Mouse (Mus musculus): ENCODE measurements around the gene Trmt10b. TPM values are rescaled to one million over a fixed set of nuclear protein-coding genes. Genes with fewer than 3 reads are reported as not detected.
A peak's percentile ranks its signal among the peaks of the same experiment; 100 is the strongest.

Gene Trmt10b
- polyA plus RNA-seq (2015; fragmentation: Nextera tagmentation; extraction: Ambion mirVana), result 22.8 and 23.5 TPM in 2 replicates

DNA sequence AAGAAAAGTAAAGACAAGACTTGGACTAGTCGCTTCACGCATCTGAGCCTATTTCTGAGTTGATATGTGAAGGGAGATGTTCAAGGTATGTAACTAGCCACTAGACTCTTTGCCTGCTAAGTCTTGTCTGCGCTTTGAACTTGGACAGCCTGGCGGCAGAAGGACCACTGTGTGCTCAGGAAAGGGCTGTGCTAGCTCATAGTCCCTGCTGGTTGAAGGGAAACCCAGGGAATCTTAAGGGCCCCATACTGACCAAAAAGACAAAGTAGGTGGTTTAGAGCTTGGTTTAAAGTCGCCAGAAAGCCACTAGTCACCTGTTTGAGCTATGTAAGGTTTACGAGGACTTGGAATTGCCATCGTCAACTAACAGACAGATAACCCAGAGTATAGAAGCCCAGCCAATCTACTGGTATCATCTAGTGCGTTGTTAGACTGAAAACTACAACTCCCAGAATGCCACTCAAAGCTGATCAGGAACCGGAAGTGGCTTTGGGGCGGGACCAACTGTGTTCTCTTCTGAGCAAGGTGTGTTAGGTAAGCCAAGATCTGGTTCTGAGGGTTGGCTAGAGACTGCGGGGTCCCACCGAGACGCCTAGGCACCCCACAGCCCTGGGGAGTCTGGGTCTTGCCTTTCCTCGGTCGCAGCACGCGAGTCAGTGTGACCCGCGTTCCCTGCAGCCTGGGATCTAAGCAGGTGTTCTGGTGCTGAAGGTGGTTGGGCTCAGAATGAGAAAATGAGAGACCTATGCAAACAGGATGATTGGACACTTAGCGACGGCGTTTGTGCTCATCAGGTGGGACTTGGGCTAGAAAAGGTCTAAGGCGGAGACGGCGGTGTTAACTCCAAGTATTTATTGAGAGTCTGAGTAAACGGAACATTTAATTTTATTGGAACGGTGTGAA lies at the start of gene Trmt10b:
Trmt10b (plus strand) TSS at position 466 of the 903 bp plus-strand sequence.
- Histone ChIP-seq H3K9me3 (replicated peaks) (no peaks in the 10 kb centered on the region), H3K4me1 (peaks cover 13% of the 10 kb centered on the region), H3K36me3 (peaks cover 22% of the 10 kb centered on the region), H3K4me3 (replicated peaks) (peak within 1 kb of the TSS; percentile 75), H3K27ac (replicated peaks) (peak within 1 kb of the TSS; percentile 58), H3K4me2 (peak within 1 kb of the TSS; percentile 75), H3K27me3 (replicated peaks) (no peaks in the 10 kb centered on the region), H3K9ac (replicated peaks) (peak within 1 kb of the TSS; percentile 79)
- WGBS, result 19% methylated on average over 27 of the region's 27 CpGs
- peak; percentile 92 for ATAC-seq (ENCODE audit: low FRiP score)

DNA sequence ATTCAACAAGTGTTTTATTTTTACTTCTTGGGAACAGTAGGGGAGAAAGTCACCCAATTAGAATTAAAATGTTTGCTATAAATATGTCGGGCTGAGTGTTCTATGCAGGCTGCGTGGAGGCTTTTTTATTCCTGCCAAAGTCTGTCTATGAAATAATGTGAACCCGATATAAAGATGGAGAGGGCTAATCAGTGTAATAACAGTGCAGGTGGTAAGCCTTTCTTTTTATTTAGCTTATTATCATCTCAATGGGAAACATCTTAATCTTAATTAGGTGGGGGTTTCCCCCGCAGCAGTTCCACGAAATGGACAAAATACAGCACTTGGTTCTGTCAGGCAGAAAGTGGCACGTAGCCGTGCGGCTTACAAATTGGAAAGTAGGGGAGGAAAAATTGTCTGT lies 45.7 kb upstream of the Trmt10b start:
- 40% methylated on average over 8 of the region's 8 CpGs for WGBS
- Histone ChIP-seq H3K9ac (replicated peaks) (no peak overlapping the region), H3K4me3 (replicated peaks) (no peak overlapping the region), H3K36me3 (no peaks in the 10 kb centered on the region), H3K4me1 (peaks cover 12% of the 10 kb centered on the region), H3K4me2 (no peak overlapping the region), H3K9me3 (replicated peaks) (no peaks in the 10 kb centered on the region), H3K27me3 (replicated peaks) (no peaks in the 10 kb centered on the region), H3K27ac (replicated peaks) (no peak overlapping the region)
- no peak for ATAC-seq (ENCODE audit: low FRiP score)

DNA sequence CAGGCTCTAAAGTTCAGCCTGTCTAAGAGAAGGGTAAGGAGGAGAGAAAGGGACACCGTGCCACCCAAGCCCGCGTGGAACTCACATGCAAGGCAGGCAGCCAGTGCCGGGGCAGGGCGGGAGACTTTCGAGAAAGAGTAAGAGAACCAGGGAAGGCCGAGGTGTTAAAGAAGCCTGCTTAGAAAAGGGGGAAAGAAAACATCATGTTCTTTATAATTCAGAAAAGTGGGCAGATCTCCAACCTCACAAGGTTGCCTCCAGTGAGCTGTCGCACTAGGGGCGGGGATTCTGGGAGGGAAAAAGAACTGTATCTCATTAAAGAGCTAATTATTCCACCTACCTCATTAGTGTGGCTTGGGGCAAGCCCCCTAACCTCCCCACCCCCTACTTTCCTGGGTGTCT lies 44.1 kb upstream of the Trmt10b start:
- Histone ChIP-seq H3K9ac (replicated peaks) (no peak overlapping the region), H3K4me1 (peaks cover 12% of the 10 kb centered on the region), H3K27me3 (replicated peaks) (no peaks in the 10 kb centered on the region; the same call in 1 of the 2 replicates), H3K4me2 (no peak overlapping the region), H3K27ac (replicated peaks) (no peak overlapping the region), H3K4me3 (replicated peaks) (no peak overlapping the region), H3K9me3 (replicated peaks) (no peaks in the 10 kb centered on the region), H3K36me3 (no peaks in the 10 kb centered on the region)
- WGBS, result 23% methylated on average over 9 of the region's 9 CpGs
- ATAC-seq (ENCODE audit: low FRiP score), result no peak

DNA sequence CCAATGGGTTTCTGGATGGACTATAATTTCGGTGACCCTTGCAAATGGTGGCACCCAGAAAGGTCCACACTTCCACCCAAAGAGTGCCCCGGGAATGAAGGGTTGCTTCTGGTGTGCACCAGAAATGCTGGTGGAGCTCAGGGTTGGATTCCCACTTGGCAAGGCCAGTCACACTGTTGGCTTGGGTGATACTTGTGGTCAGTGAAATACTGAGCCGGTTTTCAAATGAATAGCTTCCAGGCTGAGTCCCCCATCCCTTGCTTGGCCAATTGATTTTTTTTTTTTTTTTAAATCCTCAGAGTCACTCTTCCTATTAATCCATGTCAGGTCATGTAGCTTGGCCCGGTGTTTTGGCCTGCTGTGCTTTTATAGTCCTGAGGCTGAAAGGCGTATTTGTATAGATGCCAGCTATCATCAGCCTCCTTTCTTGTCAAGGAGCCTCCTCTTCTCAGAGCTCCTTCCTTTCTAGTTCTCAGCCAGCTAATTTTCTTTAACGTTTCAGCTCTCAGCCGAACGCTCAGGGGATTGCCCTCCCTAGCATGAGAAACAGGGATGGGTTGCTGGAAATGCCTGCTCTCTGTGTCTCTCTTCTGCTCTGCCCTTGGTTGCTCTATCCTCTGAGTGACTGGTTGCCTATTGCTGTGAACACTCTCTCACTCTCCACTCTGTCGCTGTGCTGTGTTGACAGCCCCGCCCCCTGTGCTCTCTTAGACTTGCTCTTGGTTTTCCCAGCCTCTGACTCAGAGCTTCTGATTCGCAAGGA lies 42.9 kb upstream of the Trmt10b start:
- 36% methylated on average over 11 of the region's 11 CpGs for WGBS
- peak; percentile 82; the same call in 1 of the 2 replicates for ATAC-seq (ENCODE audit: low FRiP score)
- H3K27ac ChIP-seq (replicated peaks), result peak overlapping the region; percentile 14
- peaks cover 12% of the 10 kb centered on the region for H3K4me1 ChIP-seq
- no peaks in the 10 kb centered on the region for H3K9me3 ChIP-seq (replicated peaks)
- no peaks in the 10 kb centered on the region; the same call in 1 of the 2 replicates for H3K27me3 ChIP-seq (replicated peaks)
- H3K4me2 ChIP-seq, result no peak overlapping the region
- H3K36me3 ChIP-seq, result no peaks in the 10 kb centered on the region
- H3K9ac ChIP-seq (replicated peaks), result no peak overlapping the region
- no peak overlapping the region for H3K4me3 ChIP-seq (replicated peaks)

DNA sequence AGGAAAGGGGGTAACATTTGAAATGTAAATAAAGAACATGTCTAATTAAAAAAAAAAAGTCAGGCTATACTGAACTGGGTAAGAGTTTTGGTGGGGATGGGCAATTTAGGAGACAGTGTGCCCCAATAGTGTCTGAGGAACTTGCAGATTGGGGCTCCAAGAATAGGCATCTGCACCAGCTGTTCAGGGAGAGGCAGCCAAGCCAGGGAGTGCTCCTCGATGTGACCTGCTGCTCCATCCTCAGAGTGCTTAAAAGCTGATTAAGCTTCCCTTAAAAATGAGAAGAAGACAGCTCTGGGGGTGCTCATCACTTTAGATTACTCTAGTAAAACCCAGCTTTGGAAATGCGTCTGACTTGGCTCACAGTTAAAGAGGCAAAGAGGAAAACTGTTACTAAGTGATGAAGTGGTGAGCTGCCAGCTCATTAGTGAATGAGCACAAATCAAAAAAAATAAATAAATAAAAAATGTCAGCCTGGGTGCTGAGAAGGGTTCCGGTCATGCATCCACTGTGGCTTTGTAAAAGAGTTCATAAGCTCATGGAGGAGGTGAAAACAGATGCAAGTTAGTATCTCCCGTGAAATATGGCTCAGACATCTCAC lies 37.6 kb upstream of the Trmt10b start:
- ATAC-seq (ENCODE audit: low FRiP score), result no peak
- 62% methylated on average over 4 of the region's 4 CpGs for WGBS
- no peak overlapping the region for H3K9ac ChIP-seq (replicated peaks)

DNA sequence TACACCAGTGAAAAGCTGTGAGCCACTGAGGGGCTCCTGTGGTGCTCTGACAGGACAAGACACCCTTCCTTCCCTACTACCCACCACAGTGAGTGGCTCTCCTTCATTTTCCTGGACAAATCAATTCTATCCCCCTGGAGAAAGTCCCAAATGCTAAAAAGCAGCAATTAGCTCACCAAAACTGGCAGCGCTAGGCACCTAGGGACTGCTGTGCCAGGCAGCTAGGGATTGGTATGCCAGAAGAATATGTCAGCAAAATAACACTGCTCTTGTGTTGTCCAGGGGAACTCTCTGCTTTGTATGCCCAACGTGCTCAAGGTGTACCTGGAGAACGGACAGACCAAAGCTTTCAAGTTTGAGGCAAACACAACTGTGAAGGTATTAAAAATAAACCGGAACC lies 35.4 kb upstream of the Trmt10b start:
- H3K4me2 ChIP-seq, result no peak overlapping the region
- no peak overlapping the region for H3K4me3 ChIP-seq (replicated peaks)
- no peak overlapping the region for H3K9ac ChIP-seq (replicated peaks)
- no peaks in the 10 kb centered on the region for H3K9me3 ChIP-seq (replicated peaks)
- no peak overlapping the region for H3K27ac ChIP-seq (replicated peaks)
- no peaks in the 10 kb centered on the region for H3K36me3 ChIP-seq
- 88% methylated on average over 4 of the region's 4 CpGs for WGBS
- H3K27me3 ChIP-seq (replicated peaks), result no peaks in the 10 kb centered on the region; the same call in 1 of the 2 replicates
- H3K4me1 ChIP-seq, result peaks cover 7% of the 10 kb centered on the region; the same call in 1 of the 2 replicates
- no peak for ATAC-seq (ENCODE audit: low FRiP score)

More for the DNA sequence above, 37.6 kb upstream of the Trmt10b start:
- no peak overlapping the region for H3K27ac ChIP-seq (replicated peaks)
- H3K9me3 ChIP-seq (replicated peaks), result no peaks in the 10 kb centered on the region
- H3K36me3 ChIP-seq, result no peaks in the 10 kb centered on the region
- peaks cover 12% of the 10 kb centered on the region for H3K4me1 ChIP-seq
- H3K27me3 ChIP-seq (replicated peaks), result no peaks in the 10 kb centered on the region; the same call in 1 of the 2 replicates
- no peak overlapping the region for H3K4me2 ChIP-seq
- H3K4me3 ChIP-seq (replicated peaks), result no peak overlapping the region

DNA sequence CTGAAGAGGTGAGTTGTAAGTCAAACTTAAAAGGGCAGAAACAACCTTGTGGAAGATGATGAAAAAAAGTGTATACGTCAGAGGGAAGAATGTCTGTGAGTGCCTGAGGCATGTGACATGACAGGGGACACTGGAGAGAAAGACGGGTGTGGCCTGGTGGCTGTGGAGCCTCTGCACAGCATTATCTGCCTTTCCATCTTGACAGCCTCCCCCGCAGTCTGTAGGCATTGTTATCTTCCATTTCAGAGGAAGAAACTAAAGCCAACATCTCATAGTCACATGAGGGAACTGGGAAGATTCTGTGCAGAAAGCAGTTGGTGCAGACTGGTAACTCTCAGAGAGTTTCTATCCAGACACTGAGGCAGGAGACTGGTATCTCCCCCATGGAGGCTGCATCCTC lies 29.0 kb upstream of the Trmt10b start:
- WGBS, result 78% methylated on average over 3 of the region's 3 CpGs
- ATAC-seq (ENCODE audit: low FRiP score), result no peak

DNA sequence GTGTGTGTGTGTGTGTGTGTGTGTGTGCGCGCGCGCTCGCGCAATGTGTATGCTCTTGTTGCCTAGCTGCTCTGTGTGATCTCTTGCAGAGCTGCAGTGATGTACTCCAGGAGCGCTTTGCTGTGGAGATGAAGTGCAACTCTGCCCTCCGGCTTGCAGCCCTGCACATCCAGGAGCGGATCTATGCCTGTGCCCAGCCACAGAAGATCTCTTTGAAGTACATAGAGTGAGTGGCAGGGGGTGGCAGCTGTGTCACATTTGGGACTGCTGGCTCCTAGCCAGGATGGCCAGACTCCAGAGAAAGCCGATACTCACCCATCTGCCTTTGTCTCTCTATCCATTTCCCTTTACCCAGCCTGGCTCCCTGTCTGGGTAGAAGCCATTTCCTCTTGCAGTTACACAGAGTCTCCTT lies 25.9 kb upstream of the Trmt10b start:
- Histone ChIP-seq H3K9me3 (replicated peaks) (no peaks in the 10 kb centered on the region), H3K4me2 (peak overlapping the region; percentile 25), H3K27me3 (replicated peaks) (no peaks in the 10 kb centered on the region), H3K36me3 (no peaks in the 10 kb centered on the region), H3K4me3 (replicated peaks) (no peak overlapping the region), H3K27ac (replicated peaks) (peak overlapping the region; percentile 63), H3K9ac (replicated peaks) (no peak overlapping the region), H3K4me1 (peaks cover 11% of the 10 kb centered on the region; the same call in 1 of the 2 replicates)
- ATAC-seq (ENCODE audit: low FRiP score), result peak; percentile 75
- 66% methylated on average over 10 of the region's 10 CpGs for WGBS

More for the DNA sequence above, 29.0 kb upstream of the Trmt10b start:
- H3K4me3 ChIP-seq (replicated peaks), result no peak overlapping the region
- no peak overlapping the region for H3K4me2 ChIP-seq
- H3K9ac ChIP-seq (replicated peaks), result no peak overlapping the region
- no peak overlapping the region for H3K27ac ChIP-seq (replicated peaks)
- H3K4me1 ChIP-seq, result peaks cover 11% of the 10 kb centered on the region; the same call in 1 of the 2 replicates
- H3K36me3 ChIP-seq, result no peaks in the 10 kb centered on the region
- no peaks in the 10 kb centered on the region for H3K9me3 ChIP-seq (replicated peaks)
- no peaks in the 10 kb centered on the region for H3K27me3 ChIP-seq (replicated peaks)

DNA sequence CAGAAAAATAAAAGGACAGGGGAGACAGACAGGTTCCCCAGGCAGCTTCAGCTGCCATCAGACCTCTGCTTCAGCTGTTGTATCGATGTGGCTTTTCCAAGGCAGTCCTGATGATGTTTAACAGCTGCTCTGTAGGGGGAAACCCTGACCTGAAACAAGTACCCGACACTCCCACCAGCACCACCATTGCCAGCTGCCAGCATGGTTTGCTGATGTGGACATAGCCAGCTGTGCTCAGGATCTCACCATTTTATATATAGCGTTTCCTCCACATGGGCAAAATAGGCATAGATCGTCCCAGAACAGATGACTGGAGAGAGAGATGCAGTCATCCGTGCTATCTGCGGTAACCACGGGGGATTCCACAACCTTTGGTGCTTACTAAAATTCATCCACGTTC lies 21.2 kb upstream of the Trmt10b start:
- Histone ChIP-seq H3K4me1 (peaks cover 10% of the 10 kb centered on the region; the same call in 1 of the 2 replicates), H3K9me3 (replicated peaks) (no peaks in the 10 kb centered on the region), H3K27ac (replicated peaks) (no peak overlapping the region), H3K9ac (replicated peaks) (no peak overlapping the region), H3K4me2 (no peak overlapping the region), H3K36me3 (no peaks in the 10 kb centered on the region), H3K4me3 (replicated peaks) (no peak overlapping the region), H3K27me3 (replicated peaks) (no peaks in the 10 kb centered on the region)
- ATAC-seq (ENCODE audit: low FRiP score), result no peak
- 85% methylated on average over 8 of the region's 8 CpGs for WGBS

DNA sequence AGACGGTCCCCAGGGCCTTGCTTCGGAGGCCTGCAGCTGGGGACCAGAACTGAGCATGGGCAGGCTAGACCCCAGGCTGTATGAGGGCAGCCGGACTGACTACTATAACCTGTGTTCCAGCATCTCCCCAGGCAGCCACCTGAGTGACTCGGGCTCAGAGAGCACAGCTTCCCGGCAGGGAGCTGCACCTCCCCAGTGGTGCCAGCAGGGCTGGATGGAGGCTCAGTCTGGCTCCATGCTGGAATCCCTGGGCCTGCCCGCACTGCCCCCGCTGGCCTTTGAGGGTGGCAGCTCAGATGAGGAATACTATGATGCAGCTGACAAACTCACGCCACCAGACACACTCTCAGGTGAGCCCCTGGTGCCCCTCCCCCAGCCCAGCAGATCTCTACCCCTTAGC lies 17.6 kb upstream of the Trmt10b start:
- H3K4me1 ChIP-seq, result no peaks in the 10 kb centered on the region
- no peak overlapping the region for H3K4me2 ChIP-seq
- H3K27ac ChIP-seq (replicated peaks), result no peak overlapping the region
- ATAC-seq (ENCODE audit: low FRiP score), result no peak
- 62% methylated on average over 8 of the region's 8 CpGs for WGBS
- H3K9ac ChIP-seq (replicated peaks), result no peak overlapping the region
- H3K27me3 ChIP-seq (replicated peaks), result no peaks in the 10 kb centered on the region
- no peaks in the 10 kb centered on the region for H3K36me3 ChIP-seq
- H3K4me3 ChIP-seq (replicated peaks), result no peak overlapping the region
- H3K9me3 ChIP-seq (replicated peaks), result no peaks in the 10 kb centered on the region

DNA sequence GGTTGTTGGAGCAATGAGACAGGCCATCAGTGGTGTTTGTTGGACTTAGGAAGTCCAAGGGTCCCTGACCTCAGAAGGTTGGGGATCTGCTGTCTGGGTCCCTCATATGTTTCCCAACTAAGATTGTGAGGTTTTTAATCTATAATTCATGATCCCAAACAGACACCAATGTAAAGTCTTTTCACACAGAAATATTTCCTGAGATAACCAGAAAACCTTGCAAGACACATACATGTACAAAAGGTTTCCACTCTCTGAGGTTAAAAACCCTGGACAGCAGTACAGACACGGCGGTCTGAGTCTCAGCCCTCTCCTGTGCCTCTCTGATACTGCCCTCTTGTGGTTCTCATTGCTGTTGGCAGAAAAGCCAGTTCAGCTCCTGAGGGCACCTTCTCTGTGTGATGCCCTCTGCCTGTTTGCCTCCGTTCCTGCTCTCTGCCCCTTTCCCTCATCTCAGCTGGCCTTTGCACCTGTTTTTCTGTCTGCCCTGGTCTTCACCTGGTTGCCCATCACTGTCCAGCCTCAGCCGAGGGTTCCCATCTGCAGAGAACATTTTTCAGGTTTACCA lies 16.9 kb upstream of the Trmt10b start:
- no peaks in the 10 kb centered on the region for H3K36me3 ChIP-seq
- H3K27me3 ChIP-seq (replicated peaks), result no peaks in the 10 kb centered on the region
- no peaks in the 10 kb centered on the region for H3K4me1 ChIP-seq
- no peak overlapping the region for H3K4me2 ChIP-seq
- no peak overlapping the region for H3K27ac ChIP-seq (replicated peaks)
- H3K4me3 ChIP-seq (replicated peaks), result no peak overlapping the region
- peak; percentile 69 for ATAC-seq (ENCODE audit: low FRiP score)
- 18% methylated on average over 4 of the region's 4 CpGs for WGBS
- no peaks in the 10 kb centered on the region for H3K9me3 ChIP-seq (replicated peaks)
- no peak overlapping the region for H3K9ac ChIP-seq (replicated peaks)

Measured in neural tube, embryonic 15.5 days (tissue).